Mouse (Mus musculus): ENCODE results near the gene Blm.

GRCm38 (mm10) chr7:80561271-80561670 is 26.4 kb upstream of the Blm start:
- TF ChIP-seq CTCF (IDR thresholded peaks at IDR 0.05; ENCODE audit: extremely low read depth, insufficient read depth, insufficient read length, insufficient replicate concordance) (no peak), POLR2A (IDR thresholded peaks at IDR 0.05; ENCODE audit: low read depth, low read length) (no peak)
